Mouse (Mus musculus) frontal cortex, postnatal 25 days (tissue): ENCODE data around the gene Padi2.

ENCODE experiments used
- DNase-seq, 2 experiments: peaks; one replicate each; pipeline ENCODE4 v3.0.0; 2022; ENCODE audit warnings: low spot score in 2 of 2

Padi2 gene

DNA sequence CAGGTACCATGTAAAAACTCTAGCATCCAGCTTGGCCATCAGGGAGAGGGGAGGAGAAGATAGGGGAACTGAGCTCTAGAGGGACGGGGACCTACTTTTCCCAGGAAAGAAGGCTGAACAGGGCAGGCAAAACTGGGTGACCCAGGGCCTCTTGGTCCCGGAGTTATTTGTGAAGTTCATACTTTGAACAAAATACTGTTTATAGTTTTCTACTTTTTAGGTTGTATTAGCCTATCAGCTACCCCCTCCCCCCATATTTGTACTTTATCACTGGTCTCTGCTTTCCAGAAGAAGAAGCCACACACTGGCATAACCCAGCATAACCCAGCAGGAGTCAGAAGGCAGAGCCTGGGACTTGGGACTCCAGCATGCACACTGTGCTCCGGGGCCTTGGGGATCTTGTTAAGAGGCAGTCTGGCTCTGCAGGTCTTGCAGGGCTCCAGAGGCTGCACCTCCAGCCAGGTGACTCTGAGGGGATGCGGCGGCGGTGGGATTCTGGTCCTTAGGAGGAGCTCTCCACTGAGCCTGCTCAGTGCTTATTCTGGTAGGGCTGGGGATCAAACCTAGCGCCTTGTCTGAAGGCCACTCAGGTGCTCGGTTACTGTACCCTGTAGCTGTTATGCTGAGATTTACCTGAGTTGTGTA is 25.0 kb upstream of the Padi2 start:
- no peak for DNase-seq

- DNase-seq, result no peak
Observed at GRCm38 (mm10) chr4:140881771-140882170, 24.4 kb upstream of the Padi2 start.

DNA sequence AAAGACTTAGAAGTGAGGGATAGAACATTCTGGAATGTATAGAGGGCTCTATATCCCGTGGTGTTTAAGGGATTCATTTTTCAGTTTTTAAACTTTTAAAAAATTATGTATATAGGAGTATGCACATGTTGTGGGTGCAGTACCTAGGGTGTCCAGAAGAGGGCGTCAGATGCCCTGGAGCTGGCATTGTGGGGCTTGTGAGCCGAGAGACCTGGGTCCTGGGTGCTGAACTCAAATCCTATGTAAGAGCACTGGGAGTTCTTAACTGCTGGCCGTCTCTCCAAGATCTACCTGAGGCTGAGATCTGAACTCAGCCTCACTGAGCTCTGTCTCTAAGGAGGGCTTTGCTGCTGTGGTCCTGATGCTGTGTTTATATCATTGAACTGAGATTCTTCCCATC is 23.8 kb upstream of the Padi2 start:
- DNase-seq, result no peak

- no peak for DNase-seq
Observed at GRCm38 (mm10) chr4:140882981-140883380, 23.2 kb upstream of the Padi2 start.

DNA sequence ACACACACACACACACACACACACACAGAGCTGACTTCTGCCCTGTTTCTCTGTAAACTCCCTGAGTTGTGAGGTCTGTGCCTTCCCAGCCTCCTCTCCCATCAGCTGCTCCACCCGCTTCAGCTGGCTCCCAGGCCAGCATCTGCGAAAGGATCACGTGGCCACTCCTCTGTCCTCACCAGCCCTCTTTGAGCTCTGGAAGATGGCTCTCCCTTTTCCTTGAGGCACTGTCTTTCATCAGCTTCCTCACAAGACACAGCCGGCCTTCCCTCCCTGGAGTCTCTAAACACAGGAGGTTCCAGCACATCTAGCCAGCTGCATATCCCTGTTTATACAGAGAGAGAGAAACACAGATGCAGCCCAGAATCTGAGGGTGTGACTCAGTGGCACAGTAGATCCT is 22.3 kb upstream of the Padi2 start:
- no peak for DNase-seq

DNA sequence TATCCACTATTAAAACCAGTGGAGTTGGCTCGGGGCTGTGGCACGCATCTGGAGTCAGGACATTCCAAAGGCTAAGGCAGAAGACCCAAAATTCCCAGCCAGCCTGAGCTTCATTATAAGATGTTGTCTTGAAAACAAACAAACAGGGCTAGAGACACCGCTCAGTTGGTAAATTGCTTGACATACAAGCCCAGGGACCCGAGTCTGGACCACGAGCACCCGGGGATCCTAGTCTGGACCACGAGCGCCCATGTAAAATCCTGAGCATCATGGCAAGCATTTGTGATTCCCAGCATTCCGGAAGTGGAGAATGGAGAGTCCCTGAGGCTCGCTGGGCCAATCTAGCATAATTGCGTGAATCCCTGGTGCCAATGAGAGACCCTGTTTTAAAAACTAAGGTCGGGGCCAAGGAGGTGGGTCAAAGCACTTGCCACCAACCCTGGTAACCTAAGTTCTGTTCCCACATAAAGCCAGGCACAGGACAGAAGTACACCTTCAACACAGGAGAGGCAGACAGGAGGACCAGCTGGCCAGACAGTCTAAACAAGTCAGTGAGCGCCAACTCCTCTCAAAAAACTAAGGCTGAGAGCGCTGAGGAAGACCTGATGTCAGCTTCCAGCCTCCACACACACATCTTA is 14.5 kb upstream of the Padi2 start:
- no peak for DNase-seq

DNA sequence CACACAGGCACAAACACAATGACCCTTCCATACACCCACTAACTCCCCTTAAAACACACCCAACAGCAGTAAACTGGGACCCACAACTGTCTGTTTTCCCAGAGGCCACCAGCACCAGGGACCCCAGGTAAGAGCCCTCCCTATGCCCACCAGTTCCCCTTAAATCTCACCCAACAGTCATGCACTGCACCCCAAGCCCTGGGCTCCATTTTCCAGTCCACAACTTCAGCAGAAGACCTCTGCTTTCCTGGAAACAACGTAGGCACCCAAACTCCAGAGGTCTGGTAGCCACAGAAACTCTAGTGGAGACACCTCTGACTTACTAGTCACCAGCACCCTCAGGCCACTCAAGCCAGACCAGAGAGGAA is 14.0 kb upstream of the Padi2 start:
- DNase-seq, result no peak

DNA sequence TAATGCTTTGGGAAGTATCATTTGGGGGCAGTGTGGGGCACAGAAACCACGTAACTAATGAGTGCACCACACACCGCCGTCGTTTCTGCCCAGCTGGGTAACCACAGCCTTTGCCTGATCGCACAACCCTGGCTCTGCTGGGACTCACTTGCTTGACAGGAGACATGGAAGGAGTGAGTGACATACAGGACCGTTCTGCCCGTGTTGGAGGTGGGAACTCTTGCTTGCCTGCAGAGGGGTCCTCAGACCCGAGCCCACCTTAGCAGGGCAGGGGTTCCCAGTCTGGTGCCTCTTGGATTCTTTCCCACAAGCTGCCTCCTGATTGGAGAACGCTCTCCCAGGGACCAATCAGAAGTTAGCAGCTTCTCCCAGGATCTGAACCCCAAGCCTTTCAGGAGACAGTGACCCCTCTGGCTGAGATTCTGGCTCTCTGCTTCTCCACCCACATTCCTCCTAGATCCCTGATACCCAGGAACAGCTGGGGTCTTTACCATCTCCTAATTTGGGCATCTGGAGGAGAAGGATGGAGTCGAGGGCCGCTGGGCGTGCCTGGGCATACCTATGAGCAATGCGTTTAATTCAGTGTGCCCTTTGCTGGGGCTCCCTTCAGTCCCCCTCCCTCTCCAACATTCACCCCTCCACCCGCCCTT is 1.2 kb upstream of the Padi2 start:
- no peak for DNase-seq

- DNase-seq, result no peak
Observed at GRCm38 (mm10) chr4:140905426-140905871, 695 bp upstream of the Padi2 start.

- DNase-seq, result no peak
Observed at GRCm38 (mm10) chr4:140906827-140907280, 710 bp downstream of the Padi2 start.

- no peak for DNase-seq
Observed at GRCm38 (mm10) chr4:140907306-140908024, 1.3 kb downstream of the Padi2 start.

DNA sequence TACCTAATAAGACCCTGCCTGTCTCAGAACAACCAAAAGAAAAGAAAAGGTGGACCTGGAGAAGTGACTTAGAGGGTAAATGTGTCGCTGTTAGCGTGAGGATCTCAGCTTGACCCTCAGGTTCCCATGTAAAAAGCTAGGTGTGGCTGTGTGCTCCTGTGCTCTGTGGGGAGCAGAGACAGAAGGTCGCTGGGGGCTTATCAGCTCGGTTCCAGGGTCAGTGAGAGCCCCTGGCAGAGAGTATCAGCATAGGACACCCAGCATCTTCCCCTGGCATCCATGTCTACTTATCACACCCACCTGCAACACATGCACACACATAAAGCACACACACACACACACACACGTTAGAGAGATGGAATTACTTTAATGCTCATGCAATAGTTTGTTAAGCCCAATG is 2.5 kb downstream of the Padi2 start:
- DNase-seq, result no peak

GRCm38 (mm10) chr4:140909536-140909935 is 3.4 kb downstream of the Padi2 start:
- no peak for DNase-seq

GRCm38 (mm10) chr4:140910661-140911310 is 4.6 kb downstream of the Padi2 start:
- no peak for DNase-seq

- no peak for DNase-seq
Observed at GRCm38 (mm10) chr4:140911416-140911815, 5.3 kb downstream of the Padi2 start.

- no peak for DNase-seq
Observed at GRCm38 (mm10) chr4:140912271-140912833, 6.2 kb downstream of the Padi2 start.

DNA sequence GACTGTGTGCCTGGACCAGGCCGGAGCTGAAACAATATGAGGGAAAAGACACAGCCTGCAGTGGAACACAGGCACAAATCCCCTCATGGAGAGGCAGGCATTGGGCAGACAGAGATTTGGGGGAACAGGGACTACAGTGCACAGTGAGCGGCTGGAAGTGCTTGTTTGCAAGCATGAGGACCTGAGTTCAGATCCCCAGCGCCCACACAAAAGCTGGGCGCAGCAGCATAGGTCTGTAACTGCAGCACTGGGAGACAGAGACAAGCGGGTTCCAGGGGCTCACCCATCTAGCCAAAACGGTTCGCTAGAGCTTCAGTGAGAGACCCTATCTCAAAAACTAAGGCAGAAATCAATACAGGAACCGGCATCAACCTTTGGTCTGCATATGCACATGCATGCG is 7.4 kb downstream of the Padi2 start:
- no peak for DNase-seq

- no peak for DNase-seq
Observed at GRCm38 (mm10) chr4:140914731-140915131, 8.6 kb downstream of the Padi2 start.

- DNase-seq, result no peak
Observed at GRCm38 (mm10) chr4:140915235-140915634, 9.1 kb downstream of the Padi2 start.

GRCm38 (mm10) chr4:140916296-140916695 is 10.2 kb downstream of the Padi2 start:
- no peak for DNase-seq

DNA sequence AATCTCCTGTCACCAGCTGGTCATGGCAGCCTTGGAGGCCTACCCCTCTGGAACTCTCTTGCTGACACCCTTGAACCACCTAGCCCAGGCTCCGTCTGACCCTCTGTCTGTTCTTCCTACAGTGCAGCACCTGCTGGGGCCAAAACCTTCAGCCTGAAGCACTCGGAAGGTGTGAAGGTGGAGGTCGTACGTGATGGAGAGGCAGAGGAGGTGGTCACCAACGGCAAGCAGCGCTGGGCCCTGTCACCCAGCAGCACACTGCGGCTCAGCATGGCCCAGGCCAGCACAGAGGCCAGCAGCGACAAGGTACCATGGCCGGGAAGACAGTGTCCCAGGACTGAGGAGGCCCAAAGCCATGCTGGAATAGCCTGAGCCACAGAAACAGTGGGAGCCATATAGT is 11.3 kb downstream of the Padi2 start:
- no peak for DNase-seq
